Mouse (Mus musculus) bone marrow, adult 2 months (tissue): ENCODE data around the gene Inpp5e. TPM values are rescaled to one million over a fixed set of nuclear protein-coding genes. Genes with fewer than 3 reads are reported as not detected.
A peak's percentile ranks its signal among the peaks of the same experiment; 100 is the strongest.

Experiments used
- H3K27ac ChIP-seq: fragments of 200-500 bp; 2 replicates; pipeline ENCODE4 v1.5.1; 2012; ENCODE audit warnings: low read depth, mild to moderate bottlenecking, control low read depth, inconsistent platforms, low read length; ENCODE audit not compliant: control insufficient read depth, poor library complexity, insufficient read depth
- H3K4me1 ChIP-seq: fragments of 200-500 bp; 2 replicates; pipeline ENCODE4 v1.6.1; 2011; ENCODE audit warnings: low read length; ENCODE audit not compliant: control insufficient read depth, insufficient read depth
- H3K4me3 ChIP-seq: fragments of 200-500 bp; replicated peaks from 2 replicates; pipeline ENCODE3; 2011; ENCODE audit warnings: mild to moderate bottlenecking, low read depth, low read length, control low read depth; ENCODE audit not compliant: control insufficient read depth
- CTCF ChIP-seq: fragments of 200-500 bp; IDR thresholded peaks from 2 replicates; pipeline ENCODE4 v1.5.1; 2011; ENCODE audit warnings: low read length, control low read depth; ENCODE audit not compliant: control insufficient read depth, insufficient read depth
- POLR2A ChIP-seq: fragments of 200-500 bp; IDR thresholded peaks from 2 replicates; pipeline ENCODE4 v1.6.1; 2011; ENCODE audit warnings: low read depth, mild to moderate bottlenecking, control low read depth, low read length, borderline replicate concordance; ENCODE audit not compliant: control insufficient read depth
- WGBS: fragments of 180-500 bp; shearing (Covaris S2); methylation state at CpG from one replicate; pipeline ENCODE4 v1.1.7; 2018; 5-methylcytosine and 5-hydroxymethylcytosine counted together
- polyA plus RNA-seq: library from polyadenylated mRNA; stranded (reverse); fragments of >200 nt; gene quantifications from 2 replicates; pipeline ENCODE4 v1.2.4, GENCODE M21; 2011; ENCODE audit warnings: low replicate concordance; ENCODE audit not compliant: missing spikeins, insufficient read depth, insufficient read length

Gene Inpp5e
- 10.7 and 21.5 TPM in 2 replicates for polyA plus RNA-seq

DNA sequence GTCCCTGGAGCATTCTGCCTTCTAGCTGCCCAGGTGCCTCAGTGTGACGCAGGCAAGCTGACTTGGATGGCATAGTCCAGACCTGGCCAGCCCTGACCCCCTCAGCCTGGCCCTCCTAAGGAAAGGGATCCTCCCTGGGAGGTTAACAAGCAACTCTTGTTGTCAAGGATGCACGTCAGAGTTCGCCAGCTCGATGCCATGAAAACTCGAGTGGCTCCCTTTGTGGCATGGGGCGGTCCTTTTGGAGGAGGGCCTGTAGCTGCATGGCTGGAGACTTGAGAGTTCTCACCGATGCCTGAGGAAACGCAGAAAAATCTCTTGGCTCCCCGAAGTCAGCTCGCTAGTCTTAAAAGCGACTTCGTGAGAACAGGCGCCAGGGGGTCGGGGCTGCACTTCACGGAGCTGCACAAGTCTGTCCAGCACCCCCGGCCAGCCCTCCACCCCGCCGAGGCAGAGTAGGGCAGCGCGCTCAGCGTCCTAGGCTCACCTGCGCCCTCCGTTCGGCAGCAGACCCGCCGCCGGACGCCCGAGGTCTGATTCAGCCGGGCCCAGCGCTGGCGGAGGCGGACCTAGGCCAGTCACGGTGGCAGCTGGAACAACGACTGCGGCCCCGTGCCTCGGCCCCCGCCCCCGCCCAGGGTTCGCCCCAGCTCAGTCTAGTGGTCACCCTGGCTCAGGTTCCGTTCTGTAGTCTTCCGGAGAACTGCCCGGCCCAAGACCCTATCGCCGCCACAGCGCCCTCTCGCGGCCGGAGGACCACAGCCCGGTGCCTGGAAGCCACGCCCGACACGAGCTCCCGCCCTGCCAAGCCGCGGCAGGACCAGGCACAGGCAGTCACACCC, at the start of gene Inpp5e:
Inpp5e (minus strand) TSS at position 689 of the 842 bp plus-strand sequence.
- TF ChIP-seq CTCF, result peak; percentile 94
- TF ChIP-seq POLR2A, result peak; percentile 68; the same call in 1 of the 2 replicates
- H3K4me1 ChIP-seq, result peaks cover 4% of the 10 kb centered on the region
- peak within 1 kb of the TSS; percentile 62 for H3K27ac ChIP-seq
- peak within 1 kb of the TSS; percentile 71 for H3K4me3 ChIP-seq
- WGBS, result 1% methylated on average over 57 of the region's 57 CpGs

DNA sequence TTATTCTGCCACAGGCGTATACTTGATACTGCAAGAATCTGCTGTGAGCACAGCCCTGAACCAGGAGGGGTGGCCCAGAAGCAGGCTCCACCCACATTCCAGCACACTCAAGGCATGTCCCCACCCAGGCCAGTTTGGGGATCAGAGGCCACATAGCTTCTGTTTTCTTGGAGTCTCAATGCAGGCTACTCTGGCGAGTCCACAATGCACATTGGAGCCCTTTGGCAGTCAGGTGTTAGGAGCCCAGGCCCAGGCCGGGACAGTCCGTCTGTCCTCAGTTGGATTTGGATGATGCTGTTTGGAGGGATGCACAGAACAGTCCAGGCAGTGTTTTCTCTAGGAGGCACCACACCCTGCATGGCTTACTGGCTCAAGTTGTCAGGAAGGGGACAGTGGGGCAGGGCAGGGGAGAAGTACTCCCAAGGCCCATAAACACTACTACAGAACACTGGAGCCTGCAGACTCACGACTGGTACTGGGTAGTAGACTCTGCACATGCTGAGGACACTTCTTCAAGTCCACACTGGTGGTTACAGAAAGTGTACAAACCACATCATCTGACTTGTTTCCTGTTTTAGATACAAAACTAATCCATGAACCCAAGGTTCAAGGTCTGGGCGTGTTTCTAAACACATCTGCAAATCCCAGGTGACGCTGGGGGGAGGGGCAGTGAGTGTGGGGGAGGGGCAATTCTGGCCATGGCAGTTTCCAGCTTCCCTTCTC, 49.6 kb upstream of the Inpp5e start:
- WGBS, result 54% methylated on average over 7 of the region's 7 CpGs
- Histone ChIP-seq H3K27ac (no peak overlapping the region), H3K4me3 (no peak overlapping the region), H3K4me1 (no peaks in the 10 kb centered on the region; the same call in 1 of the 2 replicates)
- TF ChIP-seq CTCF (no peak), POLR2A (no peak)

DNA sequence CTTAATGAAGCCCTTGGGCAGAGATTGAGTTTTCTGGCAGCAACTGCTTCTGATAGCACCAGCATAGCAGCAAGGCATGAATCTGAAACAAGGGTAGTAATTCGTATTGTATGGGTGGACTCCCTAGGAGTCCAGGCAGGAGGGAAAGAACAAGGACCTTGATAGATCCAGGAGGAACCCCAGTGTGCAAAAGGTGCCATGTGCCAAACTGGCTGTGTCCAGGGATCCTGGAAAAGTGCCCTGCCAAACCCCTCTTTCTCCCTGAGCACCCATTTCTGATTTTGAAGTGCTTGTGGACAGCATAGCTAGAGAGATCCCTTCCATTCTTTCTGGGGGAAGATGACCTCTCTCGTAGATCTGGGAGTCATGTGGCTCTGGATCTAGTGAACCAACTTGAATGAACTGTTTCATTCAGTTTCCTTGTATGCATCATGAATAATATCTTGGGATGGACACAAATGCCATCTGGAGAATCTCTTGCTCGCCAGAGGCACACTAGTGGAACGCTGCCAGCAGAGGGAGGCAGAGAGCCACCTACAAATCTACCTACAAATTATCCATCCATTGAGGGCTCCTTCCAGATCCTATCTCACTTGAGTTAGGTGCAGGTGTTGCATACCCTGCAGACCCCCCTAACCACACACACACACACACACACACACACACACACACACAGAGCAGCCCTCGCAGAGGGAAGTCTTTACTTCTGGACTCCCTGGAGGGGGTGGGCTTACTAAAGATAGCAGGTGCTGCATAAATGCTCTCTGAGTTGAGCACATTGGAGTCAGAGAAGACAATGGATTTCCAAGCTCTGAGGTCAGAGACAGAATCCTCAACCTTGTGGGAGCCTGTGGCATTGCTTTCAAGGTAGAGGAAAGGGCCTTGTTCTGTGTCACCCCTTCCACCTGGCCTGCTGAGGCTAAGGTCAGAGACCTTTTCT, 40.4 kb upstream of the Inpp5e start:
- H3K27ac ChIP-seq, result no peak overlapping the region
- H3K4me1 ChIP-seq, result peaks cover 3% of the 10 kb centered on the region
- no peak for TF ChIP-seq POLR2A
- TF ChIP-seq CTCF, result peak; percentile 94
- H3K4me3 ChIP-seq, result no peak overlapping the region
- WGBS, result 26% methylated on average over 5 of the region's 5 CpGs

DNA sequence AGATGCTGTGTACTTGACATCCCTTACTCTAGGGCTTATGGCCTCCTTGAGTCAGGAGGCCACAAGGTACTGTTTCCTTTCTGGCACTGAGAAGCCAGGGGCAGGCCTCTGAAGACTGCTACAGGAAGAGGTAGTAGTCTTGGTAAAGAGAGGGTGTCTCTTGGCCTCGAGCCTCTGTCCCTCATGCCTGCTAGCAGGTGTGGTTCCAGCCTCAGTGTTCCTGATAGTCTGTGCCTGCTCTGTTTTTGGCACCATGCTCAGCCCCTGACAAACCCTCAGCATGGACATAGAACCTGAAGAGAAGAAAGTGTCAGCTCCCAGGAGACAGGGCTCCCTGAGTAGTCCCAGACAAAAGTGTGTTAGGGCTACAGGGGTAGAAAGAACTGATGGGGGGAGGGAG, 38.4 kb upstream of the Inpp5e start:
- peaks cover 5% of the 10 kb centered on the region for H3K4me1 ChIP-seq
- 13% methylated on average over 1 of the region's 1 CpGs for WGBS
- TF ChIP-seq POLR2A, result no peak
- TF ChIP-seq CTCF, result no peak

DNA sequence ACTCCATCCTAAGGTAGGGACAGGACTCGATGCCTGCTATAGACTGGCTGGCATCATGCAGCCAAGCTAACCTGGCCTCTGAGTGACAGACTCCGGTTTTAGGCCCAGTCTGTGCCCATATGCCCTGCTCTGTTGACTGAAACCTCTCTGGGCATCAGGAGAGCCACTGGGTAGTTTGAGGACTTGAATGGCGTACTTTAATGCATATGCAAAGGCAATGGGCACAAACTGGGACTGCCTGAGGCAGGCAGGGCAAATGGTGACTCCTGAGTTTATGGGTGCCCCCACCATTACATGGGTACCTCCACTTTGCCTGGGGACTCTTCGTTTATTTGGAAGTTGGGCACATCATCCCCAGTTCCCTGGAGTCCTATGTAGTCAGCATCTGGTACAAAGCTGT, 37.7 kb upstream of the Inpp5e start:
- 68% methylated on average over 4 of the region's 4 CpGs for WGBS
- Histone ChIP-seq H3K27ac (no peak overlapping the region), H3K4me1 (peaks cover 5% of the 10 kb centered on the region), H3K4me3 (no peak overlapping the region)
- TF ChIP-seq CTCF (no peak), POLR2A (no peak)

More for the DNA sequence above, 38.4 kb upstream of the Inpp5e start:
- no peak overlapping the region for H3K27ac ChIP-seq
- H3K4me3 ChIP-seq, result no peak overlapping the region

DNA sequence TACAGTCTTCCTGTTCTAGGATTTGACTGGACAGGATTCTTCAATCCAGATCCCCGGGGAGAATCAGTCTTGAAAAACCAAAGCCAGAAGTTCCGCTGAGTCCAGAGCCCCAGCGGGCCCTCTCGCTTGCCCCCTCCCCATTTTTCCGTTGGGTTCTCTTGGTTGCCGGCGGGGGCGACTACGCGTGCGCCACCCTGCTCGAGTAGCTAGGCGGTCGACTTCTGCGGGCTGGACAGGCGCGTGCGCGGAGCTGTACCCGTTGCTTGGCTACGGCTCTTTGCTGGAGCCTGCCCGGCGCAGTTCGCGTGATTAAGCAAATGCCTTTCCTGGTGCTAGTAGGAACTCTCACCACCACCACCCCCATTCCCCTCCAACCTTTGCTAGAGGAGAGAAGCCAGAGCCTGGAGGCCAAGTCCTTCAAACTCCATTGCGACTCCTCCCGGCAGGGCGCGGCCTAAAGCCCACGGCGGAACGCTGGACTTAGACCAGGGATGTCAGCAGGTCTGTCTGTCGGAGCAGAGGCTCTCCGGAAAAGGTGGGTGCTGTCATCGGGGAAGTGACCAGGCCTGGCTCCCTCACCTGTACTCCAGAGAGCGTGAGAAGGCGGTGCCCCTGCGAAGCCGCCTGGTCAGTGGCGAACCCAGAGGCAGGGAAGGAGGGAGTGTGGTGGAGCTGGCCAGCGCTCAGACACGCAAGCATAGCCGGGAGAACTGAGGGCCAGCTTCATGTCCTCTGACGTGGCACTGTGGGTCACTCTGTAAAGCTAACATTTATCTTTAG, 36.9 kb upstream of the Inpp5e start:
- peak overlapping the region; percentile 78 for H3K4me3 ChIP-seq
- WGBS, result under 1% methylated on average over 44 of the region's 44 CpGs
- H3K27ac ChIP-seq, result peak overlapping the region; percentile 81
- no peak for TF ChIP-seq CTCF
- TF ChIP-seq POLR2A, result peak; percentile 11; the same call in 1 of the 2 replicates
- peaks cover 5% of the 10 kb centered on the region for H3K4me1 ChIP-seq
